Mouse (Mus musculus) frontal cortex, postnatal 10 days (tissue): Measurements from ENCODE around the gene Sac3d1.
"Not testable (repeated sequence)": the region's sequence is repeated elsewhere in the genome, so short reads cannot be mapped to it uniquely, and the experiment has no call there.

Source experiments
- DNase-seq, 2 experiments: peaks; one replicate each; pipeline ENCODE4 v3.0.0; 2022; ENCODE audit warnings: low spot score in 2 of 2, mixed read lengths in 1 of 2

Sac3d1 gene

DNA sequence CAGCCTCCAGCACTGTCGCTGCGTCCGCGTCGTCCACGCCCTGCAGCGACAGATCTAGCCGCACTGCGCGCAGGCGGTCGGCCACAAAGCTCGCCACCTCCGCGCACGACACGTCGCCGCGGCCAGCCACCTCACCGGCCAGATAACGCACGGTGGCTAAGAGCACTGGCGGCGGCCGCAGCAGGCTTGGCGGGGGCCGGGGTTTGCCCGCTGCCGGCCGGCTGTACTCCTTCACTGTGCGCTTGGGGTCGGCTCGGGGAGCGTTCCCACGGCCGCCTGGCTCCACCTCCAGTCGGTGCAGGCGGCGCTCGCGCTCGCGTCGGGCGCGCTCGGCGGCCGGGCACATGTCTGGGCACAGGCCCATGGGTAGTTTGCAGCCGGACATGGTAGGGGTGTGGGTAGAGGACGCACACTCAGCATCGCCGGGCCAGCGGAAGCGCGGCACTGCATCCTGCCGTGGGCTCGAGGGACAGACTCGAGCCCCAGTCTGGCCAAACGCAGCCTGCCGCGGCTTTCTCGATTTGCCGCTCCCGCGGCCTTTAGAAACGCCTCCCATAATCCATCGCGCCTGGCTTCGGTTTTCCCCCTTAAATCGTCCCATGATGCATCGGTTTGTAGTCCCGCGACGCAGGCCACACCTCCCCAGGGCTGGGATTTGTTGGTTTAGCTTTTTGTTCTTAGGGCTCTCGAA, at the start of gene Sac3d1:
Gene Sac3d1, minus strand, starts transcription at position 665 of the 691 bp plus-strand sequence.
- peak; percentile 81 to 86 for DNase-seq

DNA sequence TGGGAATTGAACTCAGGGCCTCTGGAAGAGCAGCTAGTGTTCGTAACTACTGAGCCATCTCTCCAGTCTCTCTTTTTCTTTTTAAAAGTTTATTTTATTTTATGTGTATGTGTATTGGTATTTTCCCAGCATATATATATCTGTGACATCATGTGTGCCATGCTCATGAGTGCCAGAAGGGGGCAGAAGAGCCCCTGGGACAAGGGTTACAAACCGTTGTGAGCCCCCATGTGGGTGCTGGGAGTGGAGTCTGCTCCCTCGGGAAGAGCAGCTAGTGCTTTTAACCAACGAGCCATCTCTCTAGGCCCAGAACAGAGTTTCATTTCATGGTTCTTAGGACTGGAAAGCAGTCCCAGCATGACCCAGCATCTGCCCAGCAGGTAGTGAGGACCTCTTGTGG, 48.3 kb upstream of the Sac3d1 start:
- no peak for DNase-seq

DNA sequence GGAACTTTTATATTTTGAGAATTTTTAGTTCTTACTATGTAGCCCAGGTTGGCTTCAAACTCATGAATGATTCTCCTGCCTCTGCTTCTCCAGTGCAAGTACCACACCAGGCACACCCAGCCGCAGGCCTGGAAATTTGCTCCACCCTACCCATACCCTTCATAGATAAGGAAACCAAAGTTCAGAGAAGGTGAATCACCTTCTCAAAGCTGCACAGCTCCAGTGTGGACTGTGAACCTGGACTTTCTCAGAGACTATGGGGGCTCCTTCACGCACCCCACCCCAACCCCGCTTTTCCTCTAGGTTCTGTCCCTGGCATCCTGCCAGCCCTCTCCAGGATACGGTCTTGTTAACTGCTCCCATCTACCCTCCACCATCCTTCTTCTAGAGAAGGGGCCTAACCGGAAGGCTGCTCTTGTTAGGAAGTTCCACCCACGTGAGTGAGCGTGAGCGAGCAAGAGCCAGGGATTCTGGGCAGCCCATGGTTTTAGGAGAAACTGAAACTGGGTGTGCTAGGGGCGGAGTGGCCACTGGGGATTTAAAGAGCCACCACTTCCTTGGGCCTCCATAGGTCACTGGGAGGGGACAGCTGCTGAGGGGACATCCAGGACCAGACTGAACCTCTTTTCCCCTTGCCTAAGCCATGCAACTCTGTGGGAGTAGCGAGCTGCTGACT, 45.6 kb upstream of the Sac3d1 start:
- no peak for DNase-seq

DNA sequence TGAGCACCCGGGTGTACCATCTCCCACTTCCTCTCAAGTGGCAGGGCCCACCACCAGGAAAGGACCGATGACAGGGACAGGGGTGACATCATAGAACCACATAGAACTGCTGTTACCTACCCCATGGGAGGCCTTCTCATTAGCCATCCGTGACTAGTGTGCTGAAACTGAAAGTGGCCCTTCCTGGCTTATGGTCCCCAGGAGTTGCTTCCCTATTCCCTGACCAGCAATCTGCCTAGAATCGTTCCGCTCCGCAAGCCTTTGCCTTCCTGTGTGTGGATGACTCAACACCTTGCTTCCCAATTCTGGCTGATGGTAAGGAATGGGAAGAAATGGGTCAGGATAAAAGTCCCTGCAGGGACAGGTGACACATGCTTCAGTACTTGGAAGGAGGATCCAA, 38.8 kb upstream of the Sac3d1 start:
- DNase-seq: no peak

DNA sequence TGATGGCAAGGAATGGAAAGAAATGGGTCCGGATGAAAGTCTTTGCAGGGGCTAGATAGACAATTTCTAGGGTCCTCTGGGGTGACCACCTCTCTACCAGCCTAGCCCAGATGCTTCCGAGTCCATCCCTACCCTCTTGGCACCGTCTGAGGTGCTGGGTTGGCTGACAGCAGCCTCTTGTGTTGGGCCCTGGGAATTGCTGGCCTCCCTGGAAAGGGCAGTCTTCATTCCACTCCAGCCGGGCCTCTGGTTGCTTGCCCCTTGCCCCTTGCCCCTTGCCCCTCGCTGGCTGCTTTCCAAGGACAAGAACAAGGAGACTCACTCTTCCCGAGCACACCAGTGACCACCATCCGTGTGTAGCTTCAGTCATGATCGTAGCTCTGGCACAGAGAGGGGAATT, 37.9 kb upstream of the Sac3d1 start:
- no peak for DNase-seq

DNA sequence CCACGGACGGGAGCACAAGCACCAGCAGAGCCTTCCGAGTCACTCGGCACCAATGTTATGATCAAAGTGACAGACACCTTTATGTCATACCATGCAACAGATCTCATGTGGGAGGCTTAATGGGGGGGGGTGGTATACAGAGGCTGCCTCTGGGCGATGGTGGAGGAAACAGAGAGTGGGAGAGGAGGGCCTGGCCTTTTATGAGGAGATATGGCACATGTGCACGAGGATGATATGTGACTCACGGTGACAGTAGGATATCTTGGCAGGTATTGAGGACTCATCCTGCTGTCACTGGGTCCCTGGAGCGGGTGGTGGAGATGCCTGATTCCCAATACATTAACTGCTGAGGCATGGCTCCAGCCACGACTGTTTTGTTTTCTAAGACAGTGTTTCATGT, 36.7 kb upstream of the Sac3d1 start:
- no peak for DNase-seq

DNA sequence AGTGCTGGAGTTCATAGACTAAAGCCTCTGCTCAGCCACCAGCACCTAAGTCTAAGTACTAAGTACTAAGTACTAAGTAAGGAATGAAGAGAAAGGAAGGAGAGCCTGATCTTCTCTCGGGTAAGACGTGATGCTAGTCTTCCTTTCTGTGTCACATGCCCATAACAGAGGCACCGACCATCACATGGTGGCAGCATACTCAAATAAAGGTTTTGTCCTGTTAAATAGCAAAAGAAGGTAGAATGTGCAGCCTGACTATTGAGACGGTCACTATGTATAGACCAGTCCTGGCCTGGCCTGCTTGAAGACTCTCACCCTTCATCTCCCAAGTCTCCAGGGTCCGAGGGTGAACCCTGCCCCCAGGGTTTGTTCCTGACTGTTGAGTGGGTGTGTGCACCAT, 26.4 kb upstream of the Sac3d1 start:
- no peak for DNase-seq

DNA sequence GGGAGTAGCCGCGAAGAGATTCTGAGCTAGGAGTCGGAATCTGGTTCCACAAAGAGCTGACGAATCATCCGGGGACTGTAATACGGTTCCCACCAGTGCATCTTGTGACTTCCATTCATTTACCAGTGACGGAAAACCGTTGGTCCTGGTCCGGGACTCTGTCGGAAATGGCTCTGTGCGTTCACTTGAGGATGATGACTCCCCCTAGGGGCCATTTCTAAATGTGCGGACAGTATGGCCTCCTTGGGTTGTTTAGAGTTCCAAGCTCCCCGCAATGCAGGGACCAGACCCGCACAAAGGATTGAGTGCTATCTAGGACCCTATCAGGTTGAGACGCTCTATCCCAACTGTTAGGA, 22.9 kb upstream of the Sac3d1 start, which contains the start of gene Arl2:
Gene Arl2, minus strand, starts transcription at position 155 of the 356 bp plus-strand sequence.
- peak; percentile 76 to 80 for DNase-seq

DNA sequence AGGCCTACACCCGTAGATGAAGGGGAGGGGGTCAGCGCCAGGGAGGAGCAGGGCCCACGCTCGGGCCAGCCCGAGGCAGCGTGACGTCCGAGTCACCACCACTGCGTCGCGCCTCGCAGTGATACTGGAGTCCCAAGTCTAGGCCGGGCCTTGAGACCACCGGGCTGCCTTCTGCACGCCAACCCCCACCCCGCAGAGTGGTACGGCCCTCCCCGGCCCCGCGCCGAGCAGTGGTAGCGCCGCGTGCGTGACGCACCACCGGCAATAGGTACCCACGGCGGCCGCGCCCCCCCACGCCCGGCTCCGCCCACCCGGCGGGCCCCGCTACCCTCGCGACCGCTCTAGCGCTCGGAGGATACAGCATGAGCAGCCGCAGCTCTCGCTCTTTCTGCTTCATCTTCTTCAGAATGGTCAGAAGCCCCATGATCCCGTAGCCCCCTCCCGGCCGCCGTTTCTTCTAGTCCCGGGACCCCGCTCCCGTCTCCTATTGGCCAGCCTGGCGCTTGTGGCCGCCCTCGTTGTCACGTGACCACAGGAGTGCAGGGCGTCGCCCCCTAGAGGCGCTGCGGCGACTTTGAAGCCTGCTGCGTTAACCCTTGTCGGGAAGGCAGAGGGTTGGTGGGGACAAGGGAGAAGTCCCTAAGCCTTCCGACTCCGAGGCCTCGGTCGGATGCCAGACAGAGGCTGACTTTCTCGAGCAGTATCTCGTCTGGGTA, 22.4 kb upstream of the Sac3d1 start, which contains the start of gene Batf2:
Gene Batf2, plus strand, starts transcription at position 306 of the 716 bp plus-strand sequence.
- DNase-seq: peak; percentile 89 to 92

DNA sequence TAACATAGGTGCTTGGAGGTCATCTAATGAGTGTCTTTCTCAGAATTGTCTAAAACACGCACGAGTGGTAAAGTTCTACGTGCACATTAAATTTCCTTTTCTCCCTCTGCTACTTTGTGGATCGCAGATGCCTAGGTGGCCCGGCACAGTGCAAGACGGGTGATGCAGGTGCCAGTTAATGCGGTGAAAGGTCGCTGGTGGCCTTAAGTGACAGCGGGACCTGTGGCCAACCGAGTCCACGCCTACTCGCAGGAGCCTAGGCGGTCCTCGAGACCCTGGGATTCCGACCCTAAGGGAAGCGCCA, 21.9 kb upstream of the Sac3d1 start:
- no peak for DNase-seq

DNA sequence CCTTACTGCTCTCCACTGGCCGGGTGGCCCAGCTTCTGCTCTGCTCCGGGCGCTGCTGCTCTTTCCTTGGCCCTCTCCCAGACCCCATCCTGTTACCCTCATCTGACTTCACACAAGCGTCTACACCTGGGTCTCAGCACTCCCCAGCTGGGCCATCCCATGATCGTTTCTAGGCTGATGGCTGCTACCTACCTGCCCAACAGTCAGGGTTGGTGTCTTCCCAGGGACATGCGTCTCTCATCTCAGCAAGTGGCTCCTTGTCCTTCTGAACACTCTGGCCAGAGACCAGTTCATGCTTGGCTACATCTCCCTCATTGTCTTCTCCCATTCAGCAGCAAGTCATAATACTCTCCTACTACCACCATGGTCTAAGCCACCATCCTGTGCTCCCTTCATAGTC, 21.3 kb upstream of the Sac3d1 start:
- no peak for DNase-seq

DNA sequence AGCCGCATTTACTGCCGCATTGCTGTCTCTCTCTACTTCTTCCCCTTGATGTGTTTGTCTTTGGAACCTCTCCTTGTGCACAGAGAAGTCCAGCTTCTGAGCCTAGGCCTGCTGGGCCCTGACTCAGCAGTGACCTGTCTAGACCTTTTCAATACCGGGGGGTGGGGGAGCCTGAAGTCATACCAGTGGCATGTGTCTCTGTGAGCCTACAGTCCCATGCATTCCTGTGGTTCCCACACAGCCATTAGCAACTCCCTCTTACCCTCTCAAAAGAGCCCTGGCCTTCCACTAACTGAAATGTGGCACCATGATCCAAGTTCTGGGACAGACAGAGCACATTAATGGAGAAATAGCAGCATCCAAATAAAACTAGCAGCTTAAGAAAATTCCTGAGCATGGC, 17.9 kb upstream of the Sac3d1 start:
- no peak for DNase-seq

DNA sequence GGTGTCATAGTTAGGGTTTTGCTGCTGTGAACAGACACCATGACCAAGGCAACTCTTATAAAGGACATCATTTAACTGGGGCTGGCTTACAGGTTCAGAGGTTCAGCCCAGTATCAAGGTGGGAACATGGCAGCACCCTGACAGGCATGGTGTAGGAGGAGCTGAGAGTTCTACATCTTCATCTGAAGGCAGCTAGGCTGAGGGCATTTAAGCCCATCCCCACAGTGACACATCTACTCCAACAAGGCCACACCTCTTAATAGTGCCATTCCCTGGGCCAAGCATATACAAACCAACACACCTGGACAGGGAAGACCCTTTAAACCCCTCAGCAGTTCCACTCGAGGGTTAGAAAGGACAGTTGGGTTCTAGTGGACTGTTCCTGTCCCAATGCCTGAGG, 14.7 kb upstream of the Sac3d1 start:
- DNase-seq: not testable (repeated sequence)

DNA sequence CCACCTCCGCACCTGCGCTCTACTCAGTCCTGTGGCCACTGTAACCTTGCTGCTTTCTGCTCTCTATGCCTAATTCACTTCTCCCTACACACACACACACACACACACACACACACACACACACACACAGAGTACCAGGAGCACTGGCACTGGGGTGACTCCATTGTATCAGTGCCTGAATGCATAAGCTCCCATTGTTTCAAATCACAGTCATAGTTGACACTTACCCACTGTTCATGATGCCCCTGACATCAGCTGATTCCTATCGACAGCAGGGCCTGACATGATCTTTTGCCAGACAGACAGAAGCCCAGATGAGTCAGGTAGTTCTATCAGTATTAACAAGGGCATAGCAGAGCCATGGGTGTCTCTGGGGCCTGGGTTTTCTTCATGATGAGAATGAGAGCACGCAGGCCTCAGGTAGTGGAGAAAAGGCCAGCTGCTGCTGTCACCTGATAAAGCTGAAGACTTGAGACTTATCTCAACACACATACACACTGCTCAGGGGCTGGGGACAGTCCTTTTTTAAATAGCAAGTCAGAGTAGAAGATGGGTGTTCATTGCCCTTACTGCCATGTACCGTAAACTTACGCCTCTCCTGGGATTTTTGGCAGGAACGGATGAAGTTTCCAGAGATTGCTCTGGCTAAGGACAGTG, 13.8 kb upstream of the Sac3d1 start:
- DNase-seq: no peak

DNA sequence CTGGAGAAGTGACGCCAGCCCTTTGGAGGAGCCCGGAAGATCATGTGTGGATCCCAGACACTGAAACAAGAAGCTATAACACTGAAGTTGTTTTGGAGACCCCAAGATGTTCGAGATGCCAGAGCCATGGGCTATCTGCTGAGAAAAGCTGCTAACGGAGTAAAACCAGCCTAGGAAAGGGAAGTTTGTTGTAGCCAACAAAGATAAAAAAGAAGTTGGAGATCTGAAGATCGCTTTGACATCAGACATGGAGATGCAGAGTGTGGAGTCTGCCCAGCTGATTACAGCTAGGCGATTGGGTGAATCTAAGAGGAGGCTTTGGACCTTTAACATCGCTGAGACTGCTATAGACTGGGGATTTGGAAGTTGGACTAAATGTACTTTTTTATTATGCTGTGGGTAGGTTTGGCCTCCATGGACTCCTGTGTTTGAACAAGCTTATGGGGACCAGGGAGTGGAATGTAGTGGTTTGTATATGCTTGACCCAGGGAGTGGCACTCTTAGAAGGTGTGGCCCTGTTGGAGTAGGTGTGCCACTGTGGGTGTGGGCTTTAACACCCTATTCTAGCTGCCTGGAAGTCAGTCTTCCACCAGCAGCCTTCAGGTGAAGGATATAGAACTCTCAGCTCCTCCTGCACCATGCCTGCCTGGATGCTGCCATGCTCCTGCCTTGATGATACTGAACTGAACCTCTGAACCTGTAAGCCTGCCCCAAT, 12.1 kb upstream of the Sac3d1 start:
- not testable (repeated sequence) for DNase-seq

DNA sequence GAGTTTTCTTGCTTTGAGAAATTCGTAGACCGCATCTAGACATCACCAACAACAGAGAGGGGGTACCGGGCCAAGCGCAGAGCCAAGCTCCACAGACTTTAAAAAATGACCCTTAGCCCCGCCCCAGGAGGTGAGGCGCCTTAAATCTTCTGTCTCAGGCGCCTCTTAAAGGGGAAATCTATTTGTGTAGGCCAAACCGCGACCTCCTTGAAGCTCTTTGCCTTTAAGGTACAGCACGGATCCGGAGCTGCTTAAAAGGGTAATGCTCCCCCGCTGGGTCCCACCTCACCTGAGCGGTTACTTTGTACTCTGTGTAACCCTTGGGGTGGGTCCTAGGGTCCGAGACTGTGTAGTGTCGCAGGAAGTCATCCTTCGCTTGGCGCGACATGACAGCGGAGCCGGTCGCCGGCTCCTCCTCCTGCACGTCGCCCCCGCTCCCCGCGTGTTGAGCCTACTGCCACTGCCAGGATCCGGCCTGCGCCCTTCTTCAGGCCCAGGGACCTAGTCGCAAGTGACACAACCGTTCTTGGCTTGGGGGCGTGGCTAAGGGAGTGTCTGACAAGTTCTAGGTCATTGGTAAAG, 9.4 kb upstream of the Sac3d1 start, which contains the start of gene Snx15:
Gene Snx15, minus strand, starts transcription at position 545 of the 582 bp plus-strand sequence.
- DNase-seq: peak; percentile 92 to 94

DNA sequence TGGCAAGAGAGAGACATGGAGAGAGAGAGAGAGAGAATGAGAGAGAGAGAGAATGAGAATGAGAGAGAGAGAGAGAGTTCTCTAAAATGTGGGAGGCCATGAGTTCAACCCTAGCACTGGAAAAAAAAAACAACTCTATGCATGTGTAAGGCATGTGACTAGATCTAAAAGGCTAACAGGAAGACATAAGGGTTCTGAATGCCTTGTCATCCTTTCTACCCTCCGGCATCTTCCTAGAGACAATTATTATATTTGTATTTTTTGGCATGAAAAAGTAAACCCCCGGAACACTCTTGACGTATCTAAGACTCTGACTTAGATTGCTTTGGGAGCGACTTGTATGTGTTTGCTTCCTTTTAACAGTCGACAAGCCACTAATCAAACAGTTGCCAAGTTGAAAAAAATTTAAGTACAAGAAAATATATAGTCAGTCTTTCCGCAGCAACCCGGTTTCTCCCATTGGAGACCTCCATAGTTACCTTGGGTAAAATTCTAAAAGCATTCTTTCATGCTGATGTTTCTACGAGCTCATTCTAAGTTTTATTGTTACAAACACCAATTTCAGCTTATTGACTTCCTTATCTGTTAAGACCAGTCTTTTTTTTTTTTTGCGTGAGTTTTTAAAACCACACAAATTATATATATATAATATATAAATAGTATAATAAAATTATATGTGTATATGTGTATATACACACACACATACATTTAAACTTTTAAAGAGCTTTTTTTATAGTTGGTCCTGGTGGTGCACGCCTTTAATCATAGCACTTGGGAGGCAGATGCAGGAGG, 8.5 kb upstream of the Sac3d1 start:
- no peak for DNase-seq

DNA sequence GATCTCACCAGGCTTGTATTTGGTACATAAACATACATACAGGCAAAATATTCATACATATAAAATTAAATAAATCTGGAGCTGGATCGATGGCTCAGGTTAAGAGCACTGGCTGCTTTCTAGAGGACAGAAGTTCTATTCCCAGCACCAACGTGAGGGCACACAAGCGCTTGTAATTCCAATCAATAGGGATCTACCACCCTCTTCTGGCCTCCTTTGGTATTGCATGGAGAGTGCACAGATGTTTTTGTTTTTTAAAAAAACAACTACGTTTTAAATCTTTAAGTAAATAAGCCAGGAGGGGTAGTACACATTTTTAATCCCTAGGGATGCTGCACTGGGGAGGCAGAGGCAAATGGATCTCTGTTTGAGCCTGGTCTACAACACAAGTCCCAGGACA, 7.8 kb upstream of the Sac3d1 start:
- DNase-seq: no peak

DNA sequence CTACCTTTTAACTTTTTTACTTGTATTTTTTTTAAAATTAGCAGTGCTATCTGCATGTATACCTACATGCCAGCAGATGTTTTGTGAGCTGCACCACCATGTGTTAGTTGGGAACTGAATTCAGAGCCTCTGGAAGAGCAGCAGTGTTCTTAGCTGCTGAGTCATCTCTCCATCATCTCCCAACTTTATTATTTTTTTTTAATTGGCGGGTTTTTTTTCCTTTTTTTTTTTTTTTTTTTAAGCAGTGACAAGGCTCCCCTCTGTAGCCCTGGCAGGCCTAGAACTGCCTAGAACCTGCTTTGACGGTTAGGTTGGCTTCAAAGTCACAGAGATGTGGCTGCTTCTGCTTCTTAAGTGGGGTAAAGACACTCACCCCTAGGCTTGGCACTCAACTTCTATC, 6.4 kb upstream of the Sac3d1 start:
- DNase-seq: no peak

DNA sequence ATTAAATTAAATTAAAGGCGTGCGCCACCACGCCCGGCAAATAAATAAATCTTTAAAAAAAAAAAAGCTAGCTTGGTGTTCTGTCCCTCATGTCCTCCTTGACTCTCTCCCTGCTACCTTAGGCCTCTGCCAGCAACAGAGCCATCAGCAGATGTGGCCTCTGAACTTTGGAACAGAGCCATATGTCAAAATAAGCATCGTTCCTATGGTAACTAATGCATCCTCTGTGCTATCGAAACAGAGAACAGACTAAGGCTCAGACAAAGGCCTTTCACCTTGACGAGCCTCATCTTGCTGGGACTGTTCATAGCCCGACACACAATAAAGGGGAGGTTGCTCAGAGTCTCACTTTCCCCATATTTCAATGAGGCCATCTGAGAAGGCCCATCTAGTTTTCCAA, 4.9 kb upstream of the Sac3d1 start:
- no peak for DNase-seq

DNA sequence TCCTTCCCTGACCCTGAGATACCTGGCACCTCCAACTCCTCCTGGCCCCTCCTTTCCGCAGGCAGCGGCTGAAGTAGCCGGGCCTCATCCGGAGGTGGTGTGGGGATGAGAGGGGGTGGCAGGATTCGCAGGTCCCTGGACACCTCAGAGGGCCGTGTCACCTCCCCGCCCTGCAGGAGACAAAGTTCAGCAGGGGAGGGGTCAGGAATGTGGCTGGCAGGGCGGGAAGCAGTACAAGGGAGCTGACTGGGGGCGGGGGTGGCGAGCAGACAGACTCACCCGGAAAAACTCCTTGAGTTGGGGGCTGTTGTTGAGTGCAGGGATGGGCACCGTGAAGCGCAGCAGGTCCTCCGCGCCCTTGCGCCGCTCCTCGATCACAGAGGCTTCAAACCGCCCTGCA, 3.3 kb upstream of the Sac3d1 start:
- DNase-seq: no peak
